Mouse (Mus musculus): ENCODE results near the gene 4930519P11Rik. TPM values are rescaled to one million over a fixed set of nuclear protein-coding genes. Genes with fewer than 3 reads are reported as not detected.

Gene 4930519P11Rik
- total and polyA plus RNA-seq, 3 experiments, result 0.22 TPM; not detected in 2

GRCm38 (mm10) chr2:154657486-154658237, 44.4 kb upstream of the 4930519P11Rik start (continued):
- peak; percentile 82 for TF ChIP-seq ELF1 (IDR thresholded peaks at IDR 0.05; ENCODE audit: low read depth, low read length)
- no peak for TF ChIP-seq UBTF (IDR thresholded peaks at IDR 0.05; ENCODE audit: borderline replicate concordance, insufficient read depth, low read depth, low read length)
- TF ChIP-seq ZMIZ1 (IDR thresholded peaks at IDR 0.05; ENCODE audit: low read depth, low read length), result no peak

GRCm38 (mm10) chr2:154656710-154657485, 43.7 kb upstream of the 4930519P11Rik start:
- Histone ChIP-seq H3K4me1 (ENCODE audit: control insufficient read depth in 1 of 2, insufficient read depth in 2 of 2, low read length in 2 of 2) (peaks cover 8 to 20% of the 10 kb centered on the region in 2 experiments), H3K27me3 (ENCODE audit: control insufficient read depth in 1 of 2, insufficient read depth in 2 of 2, low read length in 2 of 2) (no peaks in the 10 kb centered on the region)
- no peak for TF ChIP-seq MAFK (IDR thresholded peaks at IDR 0.05; ENCODE audit: borderline replicate concordance, low read depth, low read length)
- TF ChIP-seq MEF2A (IDR thresholded peaks at IDR 0.05; ENCODE audit: extremely low read depth, insufficient replicate concordance, low read depth, low read length, poor library complexity, severe bottlenecking), result no peak
- no peak for TF ChIP-seq ETS1 (IDR thresholded peaks at IDR 0.05; ENCODE audit: low read depth, low read length)
- no peak for TF ChIP-seq EP300 (IDR thresholded peaks at IDR 0.05; ENCODE audit: low read depth in 1 of 2, low read length in 2 of 2)
- TF ChIP-seq BHLHE40 (IDR thresholded peaks at IDR 0.05; ENCODE audit: borderline replicate concordance, low read depth, low read length), result no peak
- TF ChIP-seq ZNF384 (IDR thresholded peaks at IDR 0.05; ENCODE audit: low read depth, low read length), result no peak
- peak; percentile 94 for TF ChIP-seq ELF1 (IDR thresholded peaks at IDR 0.05; ENCODE audit: low read depth, low read length)
- no peak for TF ChIP-seq MAZ (IDR thresholded peaks at IDR 0.05; ENCODE audit: low read depth, low read length)
- 0 out of 2 replicates have a peak, but pooled peaks have one; percentile 66 for TF ChIP-seq UBTF (IDR thresholded peaks at IDR 0.05; ENCODE audit: borderline replicate concordance, insufficient read depth, low read depth, low read length)
- TF ChIP-seq RCOR1 (IDR thresholded peaks at IDR 0.05; ENCODE audit: low read depth, low read length), result no peak
- TF ChIP-seq GABPA (IDR thresholded peaks at IDR 0.05; ENCODE audit: low read depth, low read length), result peak; percentile 37; the same call in 1 of the 2 replicates
- peak; percentile 61 for TF ChIP-seq TCF12 (IDR thresholded peaks at IDR 0.05; ENCODE audit: low read depth, low read length)
- TF ChIP-seq MAX (IDR thresholded peaks at IDR 0.05; ENCODE audit: low read length), result peak; percentile 68
- peak; percentile 59 for TF ChIP-seq NRF1 (IDR thresholded peaks at IDR 0.05; ENCODE audit: insufficient read depth, low read depth, low read length, poor library complexity, severe bottlenecking)
- TF ChIP-seq USF1 (IDR thresholded peaks at IDR 0.05; ENCODE audit: low read depth, low read length), result no peak
- TF ChIP-seq CHD2 (IDR thresholded peaks at IDR 0.05; ENCODE audit: low read length), result peak; percentile 91
- TF ChIP-seq ZKSCAN1 (IDR thresholded peaks at IDR 0.05; ENCODE audit: low read depth, low read length), result no peak
- TF ChIP-seq MYC (IDR thresholded peaks at IDR 0.05; ENCODE audit: low read depth, low read length), result peak; percentile 79
- TF ChIP-seq NELFE (IDR thresholded peaks at IDR 0.05; ENCODE audit: low read depth, low read length), result peak; percentile 43
- no peak for TF ChIP-seq JUND (IDR thresholded peaks at IDR 0.05; ENCODE audit: low read depth, low read length)
- peak; percentile 38 to 61; a peak in 3 of 4 replicates for TF ChIP-seq POLR2A (IDR thresholded peaks at IDR 0.05; ENCODE audit: control insufficient read depth in 1 of 2, insufficient read depth in 1 of 2, low read depth in 1 of 2, low read length in 2 of 2, poor library complexity in 1 of 2)
- TF ChIP-seq GATA1 (IDR thresholded peaks at IDR 0.05; ENCODE audit: low read depth, low read length), result no peak
- peak; percentile 82 for TF ChIP-seq TBP (IDR thresholded peaks at IDR 0.05; ENCODE audit: low read depth, low read length)
- TF ChIP-seq ZMIZ1 (IDR thresholded peaks at IDR 0.05; ENCODE audit: low read depth, low read length), result no peak
- peak; percentile 95 for TF ChIP-seq SIN3A (IDR thresholded peaks at IDR 0.05; ENCODE audit: low read length)
- peak; percentile 69 for TF ChIP-seq MXI1 (IDR thresholded peaks at IDR 0.05; ENCODE audit: low read depth, low read length)
- no peak for TF ChIP-seq E2F4 (IDR thresholded peaks at IDR 0.05; ENCODE audit: borderline replicate concordance, low read depth, low read length)
- no peak for TF ChIP-seq CTCF (IDR thresholded peaks at IDR 0.05 in 2 of 3, conservative IDR thresholded peaks at IDR 0.05 in 1 of 3; ENCODE audit: control insufficient read depth in 1 of 3, insufficient read depth in 1 of 3, low read depth in 2 of 3, low read length in 3 of 3, poor library complexity in 1 of 3, severe bottlenecking in 1 of 3)
- TF ChIP-seq RAD21 (IDR thresholded peaks at IDR 0.05; ENCODE audit: low read depth, low read length), result no peak
- TF ChIP-seq TAL1 (IDR thresholded peaks at IDR 0.05; ENCODE audit: low read length), result no peak
- peak; percentile 100 for TF ChIP-seq KAT2A (conservative IDR thresholded peaks at IDR 0.05; ENCODE audit: low read depth, low read length)
- no peak for TF ChIP-seq MYB (IDR thresholded peaks at IDR 0.05; ENCODE audit: low read depth, low read length)

More at GRCm38 (mm10) chr2:154656710-154657485, 43.7 kb upstream of the 4930519P11Rik start:
- peaks cover 37% of the 10 kb centered on the region for H3K79me2 ChIP-seq (ENCODE audit: control insufficient read depth, insufficient read depth, low read length, poor library complexity)
- peak overlapping the region; percentile 78 for H3K27ac ChIP-seq (ENCODE audit: control insufficient read depth, low read depth, low read length)
- DNase-seq (ENCODE audit: low read depth, low spot score), result peak; percentile 98
- H3K36me3 ChIP-seq (ENCODE audit: control insufficient read depth in 1 of 2, insufficient read depth in 2 of 2, low read length in 2 of 2), result peaks cover 2 to 14% of the 10 kb centered on the region in 2 experiments; a peak in 2 of 4 replicates
- H3K9ac ChIP-seq (ENCODE audit: control insufficient read depth, low read depth, low read length, poor library complexity, severe bottlenecking), result peak overlapping the region; percentile 97
- H3K4me3 ChIP-seq (ENCODE audit: control insufficient read depth in 1 of 2, insufficient read depth in 1 of 2, low read depth in 2 of 2, low read length in 2 of 2), result peak overlapping the region; percentile 96 to 98
- no peaks in the 10 kb centered on the region for H3K9me3 ChIP-seq (replicated peaks; ENCODE audit: insufficient read depth, low read length)

Data from MEL (cell line).